Mouse (Mus musculus): Measurements from ENCODE around the gene Amz1.

DNA sequence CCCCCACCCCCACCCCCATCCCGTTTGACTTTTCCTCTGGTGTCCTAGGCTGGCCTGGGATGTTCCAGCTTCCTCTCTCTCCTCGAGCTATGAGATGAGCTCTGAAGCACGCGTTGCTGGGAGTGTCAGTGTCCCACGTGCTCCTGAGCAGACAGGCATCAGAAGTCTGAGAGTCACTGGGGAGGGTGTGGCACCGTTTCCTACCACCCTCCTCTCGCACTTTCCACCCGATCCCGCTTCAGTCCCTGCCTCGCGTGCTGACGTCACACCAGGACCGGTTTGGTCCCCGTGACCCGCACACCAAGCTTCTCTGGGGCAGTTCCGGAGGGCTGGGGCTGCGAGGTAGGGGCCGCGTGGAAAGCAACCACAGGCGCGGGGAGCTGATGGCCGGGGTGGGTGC, 11.4 kb downstream of the Amz1 start:
- no peak for TF ChIP-seq POLR2A (IDR thresholded peaks at IDR 0.05; ENCODE audit: control insufficient read depth, extremely low read depth, insufficient read depth, low read length, poor library complexity)
- TF ChIP-seq CTCF (IDR thresholded peaks at IDR 0.05; ENCODE audit: borderline replicate concordance, control insufficient read depth, extremely low read depth, insufficient read depth, low read length, poor library complexity), result no peak
